Mouse (Mus musculus) testis, postnatal 10 days (tissue): ENCODE measurements around the gene Vps33b.

Experiments
- DNase-seq: peaks from one replicate; pipeline ENCODE4 v3.0.0; 2021; ENCODE audit warnings: low spot score

Gene Vps33b

DNA sequence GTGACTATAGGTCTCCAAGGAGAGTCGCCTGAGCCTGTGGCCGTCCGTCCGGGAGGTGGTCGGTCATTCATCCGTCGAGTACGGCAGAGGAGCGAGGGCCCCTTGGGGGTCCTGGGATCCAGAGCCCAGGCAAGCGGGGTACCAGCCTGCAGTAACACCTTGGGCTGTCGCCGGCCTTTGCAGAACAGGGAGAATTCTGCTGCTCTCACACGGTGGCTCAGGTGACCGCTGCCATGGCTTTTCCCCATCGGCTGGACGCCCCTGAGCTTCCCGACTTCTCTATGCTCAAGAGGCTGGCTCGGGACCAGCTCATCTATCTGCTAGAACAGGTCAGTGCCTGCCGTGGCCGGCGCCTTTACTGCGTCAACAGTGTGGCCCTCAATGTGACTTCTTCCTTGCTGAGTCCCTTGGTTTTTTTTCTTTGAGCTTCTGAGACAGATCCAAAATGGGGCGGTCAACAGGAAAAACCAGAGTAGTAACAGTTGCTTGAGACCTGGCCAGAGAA is 354 bp downstream of the Vps33b start:
- DNase-seq, result peak; percentile 73

- no peak for DNase-seq
Measured at GRCm38 (mm10) chr7:80273456-80273855, 4.0 kb downstream of the Vps33b start.

GRCm38 (mm10) chr7:80276374-80276773 is 6.9 kb downstream of the Vps33b start:
- no peak for DNase-seq

DNA sequence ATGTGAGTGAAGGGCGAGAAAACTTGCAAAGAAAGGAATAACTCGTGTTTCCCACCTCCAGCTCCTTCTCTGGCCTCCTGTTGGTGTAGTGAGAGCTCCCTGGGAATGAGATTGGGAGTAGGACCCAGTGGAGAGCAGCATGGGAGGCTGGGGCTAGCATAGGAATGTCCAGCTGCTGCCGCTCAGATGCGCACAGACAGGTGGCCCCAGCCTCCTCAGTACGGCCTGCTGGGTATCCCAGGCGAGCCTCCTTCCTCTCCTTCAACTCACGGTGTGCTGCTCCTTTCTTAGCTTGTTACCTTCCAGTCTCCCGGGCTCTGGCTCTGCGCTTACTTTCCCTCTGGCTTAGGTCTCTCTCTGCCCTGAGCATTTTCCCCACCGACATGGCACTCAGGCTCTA is 10.6 kb downstream of the Vps33b start:
- no peak for DNase-seq

- DNase-seq, result no peak
Measured at GRCm38 (mm10) chr7:80280998-80281397, 11.5 kb downstream of the Vps33b start.

DNA sequence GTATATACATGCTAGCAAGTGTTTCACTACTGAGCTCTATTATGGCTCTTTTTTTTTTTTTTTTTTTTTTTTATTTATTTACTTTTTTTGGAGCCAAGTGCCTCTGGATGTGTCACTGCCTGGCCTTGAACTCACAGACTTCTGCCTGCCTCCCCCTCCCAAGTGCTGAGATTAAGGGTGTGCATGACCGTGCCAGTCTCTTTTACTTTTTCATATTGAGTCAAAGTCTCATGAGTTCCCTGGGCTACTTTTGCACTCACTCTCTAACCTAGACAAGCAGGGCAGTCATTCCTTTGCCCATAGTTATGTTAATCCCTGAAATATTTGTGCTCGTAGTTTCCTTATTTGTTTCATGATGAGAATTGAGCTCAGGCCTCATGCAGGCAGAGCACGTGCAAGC is 12.2 kb downstream of the Vps33b start:
- DNase-seq, result no peak

GRCm38 (mm10) chr7:80283226-80283918 is 13.9 kb downstream of the Vps33b start:
- DNase-seq, result no peak

GRCm38 (mm10) chr7:80284391-80284790 is 14.9 kb downstream of the Vps33b start:
- DNase-seq, result no peak

GRCm38 (mm10) chr7:80285725-80286124 is 16.3 kb downstream of the Vps33b start:
- DNase-seq, result no peak

- no peak for DNase-seq
Measured at GRCm38 (mm10) chr7:80287736-80288135, 18.3 kb downstream of the Vps33b start.

DNA sequence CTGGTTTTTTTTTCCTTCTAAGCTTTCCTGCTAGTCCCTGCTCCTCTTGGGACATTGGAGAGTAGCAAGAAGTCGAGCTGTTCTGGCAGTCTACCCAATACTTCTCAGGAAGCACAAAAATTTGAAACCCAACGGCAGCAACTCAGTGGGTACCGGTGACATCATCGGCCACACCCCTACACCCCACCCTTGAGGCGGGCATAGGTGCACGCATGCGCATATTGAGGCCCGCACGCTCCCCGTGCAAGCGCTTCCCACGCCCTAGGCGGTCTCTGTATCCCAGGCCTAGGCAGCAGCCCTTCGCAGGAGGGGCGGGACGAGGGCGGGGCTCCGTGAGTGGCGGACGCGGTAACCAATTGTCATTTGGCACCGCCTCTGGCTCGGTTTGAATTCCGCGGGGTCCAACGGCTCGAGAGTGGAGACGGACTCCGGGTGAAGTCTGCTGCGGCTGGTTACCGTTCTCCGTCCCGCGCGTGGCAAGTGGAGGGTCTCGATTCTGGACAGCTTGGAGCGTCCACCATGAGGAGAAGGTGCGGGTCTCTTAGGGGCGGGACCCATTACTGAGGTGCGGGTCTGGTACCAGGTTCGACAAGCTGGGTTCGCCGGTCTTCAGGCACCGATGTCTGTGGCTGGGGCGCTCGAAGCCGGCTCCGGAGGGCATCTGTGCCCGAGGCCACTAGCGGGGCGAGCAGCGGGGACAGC is 24.8 kb downstream of the Vps33b start, which contains the start of gene Prc1:
Gene Prc1 (plus strand): TSS at position 389 of the 702 bp plus-strand sequence.
- peak; percentile 97 for DNase-seq

GRCm38 (mm10) chr7:80294764-80295648 is 25.6 kb downstream of the Vps33b start:
- DNase-seq, result no peak

- DNase-seq, result no peak
Measured at GRCm38 (mm10) chr7:80296462-80296861, 27.0 kb downstream of the Vps33b start.

DNA sequence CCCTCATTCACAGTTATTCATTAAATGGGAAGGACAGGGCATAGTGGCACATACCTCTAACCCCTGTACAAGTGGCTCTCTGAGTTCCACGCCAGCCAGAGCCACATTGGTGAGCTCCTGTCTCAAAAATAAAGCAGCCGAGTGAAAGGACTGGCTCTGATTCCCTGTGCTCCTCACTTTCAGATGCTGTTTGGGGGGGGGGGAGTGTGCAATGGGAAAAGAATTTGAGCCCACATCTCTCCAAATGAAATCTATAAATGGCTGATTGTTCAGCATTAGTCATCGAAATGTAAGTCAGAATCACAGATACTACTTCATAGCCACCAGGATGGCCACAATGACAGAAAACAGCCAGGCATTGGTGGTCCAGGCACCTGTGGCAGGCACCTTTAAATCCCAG is 27.6 kb downstream of the Vps33b start:
- no peak for DNase-seq

GRCm38 (mm10) chr7:80298754-80299153 is 29.3 kb downstream of the Vps33b start:
- no peak for DNase-seq

DNA sequence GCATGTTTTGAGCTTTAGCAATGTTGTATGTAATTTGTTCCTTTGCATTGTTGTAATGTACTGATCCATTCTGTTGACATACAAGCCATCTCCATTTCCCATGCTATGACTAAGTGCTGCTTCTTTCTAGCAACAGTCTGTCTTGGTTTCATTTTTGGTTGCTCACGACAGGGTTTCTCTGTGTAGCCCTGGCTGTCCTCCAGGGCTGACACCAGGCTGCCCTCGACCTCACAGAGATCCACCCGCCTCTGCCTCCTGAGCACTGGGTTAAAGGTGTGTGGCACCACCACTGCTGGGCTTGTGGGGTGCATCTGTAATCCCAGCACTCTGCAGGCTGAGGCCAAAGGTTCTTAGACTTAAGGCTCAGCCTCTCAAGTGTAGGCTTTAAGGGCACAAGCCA is 30.1 kb downstream of the Vps33b start:
- DNase-seq, result no peak

GRCm38 (mm10) chr7:80301522-80301921 is 32.1 kb downstream of the Vps33b start:
- DNase-seq, result no peak

GRCm38 (mm10) chr7:80307766-80308165 is 38.3 kb downstream of the Vps33b start:
- no peak for DNase-seq

DNA sequence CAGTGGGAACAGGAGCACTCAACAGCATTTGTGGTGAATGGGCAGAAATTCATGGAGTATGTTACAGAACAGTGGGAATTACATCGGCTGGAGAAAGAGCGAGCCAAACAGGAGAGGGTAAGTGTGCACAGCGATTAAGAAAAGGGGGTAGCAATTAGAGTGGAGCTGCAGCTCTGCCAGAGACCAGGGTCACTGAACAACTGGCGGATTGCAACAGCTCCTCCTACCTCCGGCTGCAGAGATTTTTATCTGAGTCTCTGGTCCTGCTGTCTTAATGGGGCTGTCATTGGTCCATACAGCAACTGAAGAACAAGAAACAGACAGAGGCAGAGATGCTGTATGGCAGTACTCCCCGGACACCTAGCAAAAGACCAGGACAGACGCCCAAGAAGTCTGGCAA is 41.3 kb downstream of the Vps33b start:
- no peak for DNase-seq

GRCm38 (mm10) chr7:80315733-80316132 is 46.3 kb downstream of the Vps33b start:
- no peak for DNase-seq

DNA sequence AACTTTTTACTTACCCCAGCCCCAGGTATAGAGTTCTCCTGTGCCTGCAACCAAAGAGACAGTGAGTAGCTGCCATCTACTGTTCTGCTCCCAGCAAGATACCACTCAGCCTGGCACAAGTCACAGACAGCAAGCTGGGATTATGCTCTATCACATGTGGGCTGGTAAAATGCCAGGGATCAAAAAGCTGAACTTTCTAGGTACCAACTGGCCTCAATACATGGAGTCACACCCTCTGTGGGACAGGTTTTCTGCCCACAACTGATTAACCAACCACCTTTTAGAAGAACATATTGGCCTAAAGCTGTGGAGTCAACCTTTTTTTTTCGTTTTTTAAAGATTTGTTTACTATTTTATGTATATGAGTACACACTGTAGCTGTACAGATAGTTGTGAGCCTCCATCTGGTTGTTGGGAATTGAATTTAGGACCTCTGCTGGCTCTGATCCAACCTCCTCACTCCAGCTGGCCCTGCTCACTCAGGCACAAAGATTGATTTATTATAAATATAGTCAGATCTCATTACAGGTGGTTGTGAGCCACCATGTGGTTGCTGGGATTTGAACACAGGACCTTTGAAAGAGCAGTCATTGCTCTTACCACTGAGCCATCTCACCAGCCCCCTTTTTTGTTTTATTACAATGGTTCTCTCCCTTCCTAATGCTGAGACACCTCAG is 48.1 kb downstream of the Vps33b start:
- no peak for DNase-seq

DNA sequence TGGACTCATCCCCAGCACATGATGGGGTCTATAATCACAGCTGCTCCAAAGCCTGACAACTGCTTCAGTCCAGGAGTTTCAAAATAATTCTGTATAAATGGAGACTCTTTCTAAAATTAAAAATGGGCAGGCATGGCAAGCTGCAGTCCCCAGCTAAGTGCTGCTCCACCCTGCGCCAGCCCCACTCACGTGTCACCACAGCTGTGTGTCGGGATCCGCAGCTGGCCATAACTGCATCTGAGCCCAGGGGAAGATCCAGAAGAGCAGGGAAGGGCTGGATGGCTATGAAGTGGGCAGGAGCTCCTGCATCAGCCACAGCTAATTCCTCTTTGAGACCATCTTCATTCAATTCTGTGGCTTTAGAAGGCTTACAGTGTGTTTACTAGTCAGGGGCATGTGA is 49.2 kb downstream of the Vps33b start:
- no peak for DNase-seq
